Mouse (Mus musculus) bone marrow, adult 2 months (tissue): ENCODE measurements around the gene Gpc5.

ENCODE experiments used
- CTCF ChIP-seq: fragments of 200-500 bp; IDR thresholded peaks from 2 replicates; pipeline ENCODE4 v1.5.1; 2011; ENCODE audit warnings: low read length, control low read depth; ENCODE audit not compliant: control insufficient read depth, insufficient read depth
- POLR2A ChIP-seq: fragments of 200-500 bp; IDR thresholded peaks from 2 replicates; pipeline ENCODE4 v1.6.1; 2011; ENCODE audit warnings: low read depth, mild to moderate bottlenecking, control low read depth, low read length, borderline replicate concordance; ENCODE audit not compliant: control insufficient read depth

DNA sequence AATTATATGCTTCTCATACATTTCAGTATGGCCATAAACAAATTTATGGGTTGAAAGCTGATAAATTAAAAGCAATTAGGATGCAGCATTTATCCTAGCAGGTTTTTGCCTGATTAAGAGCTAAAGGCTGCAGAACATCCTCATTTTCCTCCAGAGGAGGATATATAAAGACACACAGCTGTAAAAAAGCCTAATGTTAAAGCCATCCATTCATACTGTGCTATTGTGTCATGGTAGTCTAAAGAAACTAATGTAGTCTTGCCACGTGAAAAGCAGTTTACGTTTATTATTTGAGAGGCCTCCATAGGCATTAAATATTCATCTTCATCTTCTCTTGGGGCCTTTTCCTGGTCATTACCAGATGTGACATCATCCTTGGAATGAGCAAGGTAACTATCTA is 587.9 kb downstream of the Gpc5 start:
- no peak for TF ChIP-seq CTCF
- no peak for TF ChIP-seq POLR2A
